Mouse (Mus musculus) left cerebral cortex, adult 11 months (tissue): ENCODE data around the gene Ap3d1.

Experiments
- DNase-seq: peaks from one replicate; pipeline ENCODE4 v3.0.0; 2022; ENCODE audit warnings: low spot score

Ap3d1 gene

GRCm38 (mm10) chr10:80666837-80667412 is 75.1 kb downstream of the Ap3d1 start:
- DNase-seq = no peak

- DNase-seq = no peak
Measured at GRCm38 (mm10) chr10:80665981-80666733, 75.9 kb downstream of the Ap3d1 start.

DNA sequence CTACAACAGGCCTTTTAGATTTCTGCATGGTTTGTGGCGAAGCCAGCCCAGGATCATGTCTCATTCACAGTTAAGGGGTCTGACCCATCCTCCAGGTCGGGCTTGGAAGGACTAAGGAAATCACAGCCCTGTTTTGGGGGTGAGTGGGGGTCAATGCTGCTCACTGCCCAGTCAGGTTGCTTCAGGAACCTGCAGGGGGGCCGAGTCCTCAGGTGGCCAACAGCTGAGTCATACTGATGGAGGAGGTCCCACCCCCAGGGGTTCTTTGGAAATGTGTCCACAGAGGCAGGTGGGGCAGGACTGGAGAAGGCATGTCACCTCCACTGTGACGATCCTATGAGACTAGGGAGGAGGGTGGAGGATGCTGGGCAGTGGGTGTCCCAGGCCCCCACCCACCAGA is 76.6 kb downstream of the Ap3d1 start:
- no peak for DNase-seq

DNA sequence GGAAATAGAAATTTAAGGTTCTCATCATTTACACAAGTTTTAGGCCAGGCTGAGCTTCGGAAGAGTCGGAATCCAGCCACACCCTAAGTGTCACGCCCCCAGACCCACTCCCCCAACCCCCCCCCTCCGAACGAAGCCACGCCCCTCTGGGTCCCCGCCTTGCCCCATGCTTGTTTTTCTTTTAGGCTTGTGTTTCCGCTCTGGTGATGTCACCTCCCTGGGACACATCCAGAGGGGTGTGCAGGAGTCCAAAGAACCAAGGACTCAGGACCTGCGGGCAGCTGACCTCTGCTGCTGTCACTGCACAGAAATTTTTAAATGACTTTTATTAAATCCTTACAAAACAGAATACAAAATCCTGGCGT is 77.1 kb downstream of the Ap3d1 start:
- DNase-seq = no peak

- DNase-seq = no peak
Measured at GRCm38 (mm10) chr10:80664197-80665015, 77.7 kb downstream of the Ap3d1 start.

GRCm38 (mm10) chr10:80663485-80664196 is 78.4 kb downstream of the Ap3d1 start:
- no peak for DNase-seq

GRCm38 (mm10) chr10:80661149-80661548 is 80.9 kb downstream of the Ap3d1 start:
- no peak for DNase-seq

- no peak for DNase-seq
Measured at GRCm38 (mm10) chr10:80659213-80659612, 82.9 kb downstream of the Ap3d1 start.

DNA sequence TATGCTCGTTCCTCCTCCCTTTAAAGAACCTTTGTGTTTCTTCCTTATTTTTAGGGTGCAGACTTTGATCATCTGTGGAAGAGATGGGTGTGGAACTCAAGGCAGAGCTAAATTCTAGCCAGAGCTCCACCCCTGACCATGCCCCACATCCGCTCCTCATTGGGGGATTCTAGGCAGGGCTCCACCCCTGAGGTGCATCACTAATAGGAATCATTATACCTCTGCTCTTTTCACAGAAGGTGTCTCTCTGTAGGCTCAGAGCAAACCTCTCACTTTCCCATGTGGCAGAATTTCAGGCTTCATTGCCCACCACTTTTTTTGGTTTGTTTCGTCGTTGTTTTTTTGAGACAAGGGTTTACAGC is 83.2 kb downstream of the Ap3d1 start:
- DNase-seq = no peak

DNA sequence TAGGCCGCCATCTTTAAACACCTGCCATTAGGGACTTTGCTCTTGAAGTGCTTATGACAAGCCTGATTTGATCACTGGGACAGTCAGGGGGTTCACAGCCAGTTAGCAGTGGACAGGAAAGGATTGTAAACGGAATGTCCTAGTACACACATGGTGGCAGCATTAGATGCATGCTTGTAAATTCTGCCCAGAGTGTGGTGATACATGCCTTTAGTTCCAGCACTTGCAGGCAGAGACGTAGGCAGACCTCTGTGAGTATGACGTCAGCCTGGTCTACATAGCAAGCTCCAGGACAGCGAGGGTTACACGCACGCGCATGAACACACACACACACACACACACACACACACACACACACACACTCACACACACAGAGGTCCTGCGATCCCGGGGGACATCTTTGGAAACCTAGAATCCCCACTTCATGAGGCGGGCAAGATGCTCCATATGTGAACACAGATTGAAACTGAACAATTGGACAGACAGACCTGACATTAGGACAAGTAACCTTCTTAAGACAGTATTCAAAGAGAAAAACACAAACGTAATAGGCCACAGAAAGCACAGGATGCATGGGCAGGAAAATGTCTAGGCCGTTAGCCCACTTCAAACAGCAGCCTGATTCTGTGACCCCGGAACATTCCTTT is 83.7 kb downstream of the Ap3d1 start:
- DNase-seq = no peak
